Mouse (Mus musculus) embryonic facial prominence, embryonic 11.5 days (tissue): ENCODE data around the gene Cavin3. TPM values are rescaled to one million over a fixed set of nuclear protein-coding genes. Genes with fewer than 3 reads are reported as not detected.

Source experiments
- ATAC-seq: fragments of 200-750 bp; cut with Nextera tagmentation; replicated peaks from 2 replicates; pipeline ENCODE4 v1.8.0; 2017; ENCODE audit warnings: low read depth; ENCODE audit not compliant: insufficient number of reproducible peaks, low FRiP score, low TSS enrichment
- DNase-seq: peaks from one replicate; pipeline ENCODE4 v3.0.0-alpha.2; 2015; ENCODE audit warnings: low spot score
- H3K27ac ChIP-seq: fragments of 300-500 bp; sonication (generic); replicated peaks from 2 replicates; pipeline ENCODE4 v1.5.1; 2014; ENCODE audit warnings: mild to moderate bottlenecking, low read depth, low read length, control low read depth
- H3K27me3 ChIP-seq: fragments of 300-500 bp; sonication (generic); 2 replicates; pipeline ENCODE4 v1.6.1; 2014; ENCODE audit warnings: mild to moderate bottlenecking, low read length, moderate library complexity, mixed read lengths; ENCODE audit not compliant: control insufficient read depth, insufficient read depth
- H3K36me3 ChIP-seq: fragments of 300-500 bp; sonication (generic); replicated peaks from 2 replicates; pipeline ENCODE4 v1.6.1; 2014; ENCODE audit warnings: low read depth, mild to moderate bottlenecking, low read length, moderate library complexity, mixed read lengths; ENCODE audit not compliant: control insufficient read depth, insufficient read depth
- H3K4me1 ChIP-seq: fragments of 300-500 bp; sonication (generic); 2 replicates; pipeline ENCODE4 v1.6.1; 2014; ENCODE audit warnings: low read length, mixed read lengths; ENCODE audit not compliant: control insufficient read depth, insufficient read depth
- H3K4me2 ChIP-seq: fragments of 300-500 bp; sonication (generic); 2 replicates; pipeline ENCODE4 v1.6.1; 2014; ENCODE audit warnings: low read depth, mild to moderate bottlenecking, control low read depth, low read length, moderate library complexity
- H3K4me3 ChIP-seq: fragments of 300-500 bp; sonication (generic); 2 replicates; pipeline ENCODE4 v1.5.1; 2014; ENCODE audit warnings: low read depth, low read length, control low read depth
- H3K9ac ChIP-seq: fragments of 300-500 bp; sonication (generic); replicated peaks from 2 replicates; pipeline ENCODE4 v1.6.1; 2014; ENCODE audit warnings: mild to moderate bottlenecking, control low read depth, low read length
- H3K9me3 ChIP-seq: fragments of 300-500 bp; sonication (generic); replicated peaks from 2 replicates; pipeline ENCODE4 v1.6.1; 2016; ENCODE audit warnings: mild to moderate bottlenecking, low read length, inconsistent platforms, mixed read lengths; ENCODE audit not compliant: control insufficient read depth
- WGBS: fragments of 180-500 bp; shearing (Covaris S2); extraction: QIAGEN DNeasy Blood & Tissue Kit; methylation state at CpG from one replicate; pipeline ENCODE4 v1.1.7; 2014; 5-methylcytosine and 5-hydroxymethylcytosine counted together
- polyA plus RNA-seq: library from polyadenylated mRNA; unstranded; fragments of >200 nt; fragmentation: Nextera tagmentation; extraction: Ambion mirVana; gene quantifications from 2 replicates; pipeline ENCODE4 v1.2.1, GENCODE M21; 2014

Cavin3 gene
- polyA plus RNA-seq, 1 experiment from 2014 or later = 23.9 TPM

DNA sequence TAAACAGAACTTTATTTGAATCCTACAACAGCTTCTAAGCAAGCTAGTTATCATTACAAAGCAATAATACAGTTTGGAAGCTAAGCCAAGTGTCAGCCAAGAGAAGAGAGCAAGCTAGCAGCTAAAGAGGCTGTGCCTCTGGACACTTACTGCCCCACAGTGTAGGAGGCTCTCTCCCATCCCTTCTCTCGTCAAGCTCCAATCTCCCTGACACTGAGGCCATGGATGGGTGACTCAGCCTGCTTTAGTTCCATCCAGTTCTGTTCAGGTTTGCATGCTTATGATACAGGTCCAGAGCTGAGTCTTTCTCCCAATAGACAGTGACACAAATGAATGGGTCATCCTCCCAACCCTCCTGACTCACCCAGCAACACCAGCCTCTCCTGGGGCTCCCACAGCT is 50.0 kb downstream of the Cavin3 start:
- no peaks in the 10 kb centered on the region for H3K4me1 ChIP-seq
- no peak overlapping the region for H3K4me2 ChIP-seq
- no peak overlapping the region for H3K9ac ChIP-seq
- no peak overlapping the region for H3K4me3 ChIP-seq
- no peaks in the 10 kb centered on the region for H3K27me3 ChIP-seq
- no peak for ATAC-seq
- no peak for DNase-seq
- H3K9me3 ChIP-seq = no peaks in the 10 kb centered on the region
- no peaks in the 10 kb centered on the region for H3K36me3 ChIP-seq
- WGBS = 63% methylated on average over 1 of the region's 1 CpGs
- no peak overlapping the region for H3K27ac ChIP-seq

Other genes starting within 250 kb of the Cavin3 start
- not detected in 2 replicates for gene Olfr688, start 194.2 kb downstream of the Cavin3 start, polyA plus RNA-seq
- gene Olfr689, start 171.1 kb downstream of the Cavin3 start, polyA plus RNA-seq = not detected in 2 replicates
- gene Olfr690, start 148.2 kb downstream of the Cavin3 start, polyA plus RNA-seq = not detected in 2 replicates
- not detected in 2 replicates for gene Olfr691, start 140.0 kb downstream of the Cavin3 start, polyA plus RNA-seq
- not detected in 2 replicates for gene Olfr692, start 114.1 kb downstream of the Cavin3 start, polyA plus RNA-seq
- gene Gm5901, start 107.3 kb downstream of the Cavin3 start, polyA plus RNA-seq = not detected in 2 replicates
- 26.7 and 30.3 TPM in 2 replicates for gene Fam160a2, start 82.2 kb downstream of the Cavin3 start, polyA plus RNA-seq
- 0.11 TPM in 1 of 2 replicates, not detected in the other for gene Cnga4, start 77.7 kb downstream of the Cavin3 start, polyA plus RNA-seq
- gene Cckbr, start 56.6 kb downstream of the Cavin3 start, polyA plus RNA-seq = 0.10 and 0.15 TPM in 2 replicates
- gene Smpd1, start 72.1 kb upstream of the Cavin3 start, polyA plus RNA-seq = 38.5 and 45.2 TPM in 2 replicates
- 59.7 and 68.7 TPM in 2 replicates for gene Apbb1, start 99.4 kb upstream of the Cavin3 start, polyA plus RNA-seq
- 0.14 and 0.59 TPM in 2 replicates for gene Hpx, start 117.8 kb upstream of the Cavin3 start, polyA plus RNA-seq
- 19.2 and 23.6 TPM in 2 replicates for gene Trim3, start 151.3 kb upstream of the Cavin3 start, polyA plus RNA-seq
- 150 and 152 TPM in 2 replicates for gene Timm10b, start 157.8 kb upstream of the Cavin3 start, polyA plus RNA-seq
- gene Arfip2, start 158.1 kb upstream of the Cavin3 start, polyA plus RNA-seq = 71.2 and 76.3 TPM in 2 replicates
- gene Gm45799, start 158.3 kb upstream of the Cavin3 start, polyA plus RNA-seq = 7.7 and 11.4 TPM in 2 replicates
- gene Dnhd1, start 168.5 kb upstream of the Cavin3 start, polyA plus RNA-seq = 0.28 and 1.4 TPM in 2 replicates